Mouse (Mus musculus): ENCODE measurements at regions not wholly inside any gene's neighbourhood (a gene's known extent, or its start where the extent isn't known, plus 50 kb on each side); places are given as distances from the start of the nearest gene placed in this dataset.

DNA sequence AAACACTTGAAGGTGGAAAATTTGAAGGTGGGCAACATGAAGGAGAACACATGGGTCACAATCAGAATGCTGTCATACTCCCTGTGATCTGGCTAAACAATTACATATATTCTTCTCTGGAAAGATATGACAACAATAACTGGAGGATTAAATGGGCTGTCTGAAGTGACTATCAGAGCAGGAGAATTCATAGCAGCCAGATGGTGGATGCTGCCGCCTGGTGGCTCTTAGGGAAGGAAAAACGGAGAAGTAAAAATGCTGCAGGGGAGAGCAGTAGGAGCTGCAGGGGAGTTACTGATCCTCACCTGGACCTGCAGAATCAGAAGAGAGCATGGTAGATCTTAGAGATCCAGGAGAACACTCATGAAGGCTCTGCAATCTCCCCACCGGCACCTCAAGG lies 255.8 kb upstream of the Gpr149 start:
- no peak for TF ChIP-seq CTCF (IDR thresholded peaks at IDR 0.05; ENCODE audit: low read depth, low read length)
- no peak for TF ChIP-seq POLR2A (IDR thresholded peaks at IDR 0.05; ENCODE audit: borderline replicate concordance, low read depth, low read length)
- Histone ChIP-seq H3K27ac (ENCODE audit: insufficient read depth, low read depth, low read length) (no peak overlapping the region), H3K4me1 (ENCODE audit: control insufficient read depth, insufficient read depth, low read length) (no peaks in the 10 kb centered on the region), H3K4me3 (ENCODE audit: insufficient read depth, low read length) (no peak overlapping the region)

DNA sequence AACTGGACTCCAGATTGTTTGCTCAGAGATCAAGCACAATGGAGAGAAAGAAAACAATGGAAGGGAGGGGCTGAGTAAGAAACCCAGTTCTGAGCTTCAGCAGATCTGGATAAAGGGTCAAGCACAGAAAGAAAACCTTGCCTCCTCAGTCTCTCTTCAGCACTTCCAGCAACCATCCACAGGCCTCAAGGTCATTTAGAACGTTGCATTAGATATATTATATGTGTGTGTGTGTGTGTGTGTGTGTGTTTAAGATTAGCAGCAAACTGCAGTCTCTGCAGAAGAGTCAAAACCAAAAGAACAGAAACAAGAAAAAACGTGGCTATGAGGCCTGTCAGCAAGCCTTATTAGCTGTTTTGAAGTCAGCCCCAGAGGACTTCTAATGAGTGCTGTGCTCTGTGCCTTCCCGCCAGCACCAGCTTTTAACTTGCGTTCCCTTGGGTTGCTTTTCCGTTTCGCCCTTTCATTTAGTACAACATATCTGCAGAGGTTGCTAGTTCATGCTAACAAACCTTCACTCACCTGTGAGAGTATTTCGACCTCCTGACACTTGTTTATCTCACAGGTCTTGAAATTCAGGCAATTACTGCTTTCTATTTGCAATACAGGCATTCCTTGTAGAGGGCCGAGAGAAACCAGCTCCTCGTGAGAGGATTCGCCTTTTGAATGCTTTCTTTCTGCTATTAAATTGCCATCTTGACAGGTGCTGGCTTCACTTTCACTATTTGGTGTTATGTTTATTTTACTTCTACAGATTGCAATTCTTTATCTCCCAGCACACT lies 230.9 kb upstream of the Gpr149 start:
- Histone ChIP-seq H3K27ac (ENCODE audit: insufficient read depth, low read depth, low read length) (no peak overlapping the region), H3K4me3 (ENCODE audit: insufficient read depth, low read length) (no peak overlapping the region), H3K4me1 (ENCODE audit: control insufficient read depth, insufficient read depth, low read length) (no peaks in the 10 kb centered on the region)
- TF ChIP-seq CTCF (IDR thresholded peaks at IDR 0.05; ENCODE audit: low read depth, low read length): no peak
- TF ChIP-seq POLR2A (IDR thresholded peaks at IDR 0.05; ENCODE audit: borderline replicate concordance, low read depth, low read length): no peak

DNA sequence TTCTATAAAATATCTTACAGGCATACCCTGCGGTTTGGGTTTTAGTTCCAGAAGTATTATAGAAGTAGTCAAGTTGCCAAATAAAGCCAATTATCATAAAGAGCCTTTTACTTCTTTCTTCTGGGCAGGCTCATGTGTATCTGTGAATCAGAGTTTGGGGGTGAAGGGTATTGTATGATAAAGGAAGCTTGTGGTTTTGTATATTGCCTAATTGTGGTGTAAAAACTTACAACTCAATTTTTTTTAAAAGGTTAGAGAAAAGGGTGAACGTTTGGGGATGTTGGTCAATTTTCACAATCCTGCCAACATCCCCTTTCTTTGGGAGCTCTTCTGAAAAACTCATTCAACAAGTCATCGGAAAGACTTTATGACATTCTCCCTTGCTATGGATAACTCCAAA lies 219.0 kb upstream of the Gpr149 start:
- no peak for TF ChIP-seq POLR2A (IDR thresholded peaks at IDR 0.05; ENCODE audit: borderline replicate concordance, low read depth, low read length)
- TF ChIP-seq CTCF (IDR thresholded peaks at IDR 0.05; ENCODE audit: low read depth, low read length): no peak
- H3K4me1 ChIP-seq (ENCODE audit: control insufficient read depth, insufficient read depth, low read length): no peaks in the 10 kb centered on the region
- H3K4me3 ChIP-seq (ENCODE audit: insufficient read depth, low read length): no peak overlapping the region
- no peak overlapping the region for H3K27ac ChIP-seq (ENCODE audit: insufficient read depth, low read depth, low read length)

DNA sequence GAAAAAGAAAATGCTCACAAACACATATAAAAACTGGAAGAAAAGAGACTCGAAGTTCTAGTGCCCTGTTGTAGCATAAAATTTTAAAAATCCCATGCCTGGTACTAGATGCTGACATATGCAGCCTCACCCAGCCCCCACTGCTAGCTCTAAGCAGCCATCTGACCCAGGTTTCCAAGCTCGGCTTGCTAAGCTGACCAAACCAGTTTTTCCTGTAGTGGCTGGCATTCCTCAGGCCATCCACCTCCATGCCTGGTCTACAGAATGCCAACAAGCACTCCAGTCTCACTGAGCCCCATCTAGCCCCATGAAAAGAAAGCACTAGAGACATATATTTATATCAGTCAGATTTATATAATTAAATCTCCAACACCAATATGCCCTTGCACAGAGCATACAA lies 196.1 kb upstream of the Gpr149 start:
- H3K4me3 ChIP-seq (ENCODE audit: insufficient read depth, low read length): no peak overlapping the region
- no peak for TF ChIP-seq CTCF (IDR thresholded peaks at IDR 0.05; ENCODE audit: low read depth, low read length)
- TF ChIP-seq POLR2A (IDR thresholded peaks at IDR 0.05; ENCODE audit: borderline replicate concordance, low read depth, low read length): no peak

DNA sequence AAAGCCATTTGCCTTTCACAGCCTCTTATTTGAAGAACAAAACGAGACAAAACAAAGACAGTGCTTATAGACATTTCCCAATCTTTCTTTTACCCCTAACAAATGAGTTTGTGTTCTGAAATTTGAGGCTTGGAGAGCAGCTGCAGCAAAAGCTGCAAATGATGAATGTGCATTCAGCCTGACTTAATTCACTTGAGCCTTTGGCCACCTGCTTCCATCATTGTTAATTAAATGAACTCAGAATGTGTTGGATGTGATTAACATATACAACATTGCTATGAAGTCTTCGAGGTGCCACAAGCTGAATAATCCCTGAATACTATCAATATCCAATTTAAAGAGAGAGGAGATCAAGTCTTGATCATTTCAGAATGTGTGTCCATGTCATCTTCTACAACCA lies 181.3 kb upstream of the Gpr149 start:
- H3K4me3 ChIP-seq (ENCODE audit: insufficient read depth, low read length): no peak overlapping the region

More for the DNA sequence above, 196.1 kb upstream of the Gpr149 start:
- Histone ChIP-seq H3K4me1 (ENCODE audit: control insufficient read depth, insufficient read depth, low read length) (no peaks in the 10 kb centered on the region), H3K27ac (ENCODE audit: insufficient read depth, low read depth, low read length) (no peak overlapping the region)

More for the DNA sequence above, 181.3 kb upstream of the Gpr149 start:
- no peak overlapping the region for H3K27ac ChIP-seq (ENCODE audit: insufficient read depth, low read depth, low read length)
- no peaks in the 10 kb centered on the region for H3K4me1 ChIP-seq (ENCODE audit: control insufficient read depth, insufficient read depth, low read length)
- TF ChIP-seq CTCF (IDR thresholded peaks at IDR 0.05; ENCODE audit: low read depth, low read length) (no peak), POLR2A (IDR thresholded peaks at IDR 0.05; ENCODE audit: borderline replicate concordance, low read depth, low read length) (no peak)
